Mouse (Mus musculus) cerebellum, adult 2 months (tissue): ENCODE measurements around the gene 4921524J17Rik.

ENCODE experiments used
- CTCF ChIP-seq: fragments of 200-500 bp; IDR thresholded peaks from 2 replicates; pipeline ENCODE4 v1.5.1; 2011; ENCODE audit warnings: low read depth, mild to moderate bottlenecking, control low read depth, low read length, moderate library complexity, borderline replicate concordance; ENCODE audit not compliant: insufficient read depth
- POLR2A ChIP-seq: fragments of 200-500 bp; IDR thresholded peaks from 2 replicates; pipeline ENCODE4 v1.6.1; 2011; ENCODE audit warnings: low read length, control low read depth, borderline replicate concordance; ENCODE audit not compliant: insufficient read depth

DNA sequence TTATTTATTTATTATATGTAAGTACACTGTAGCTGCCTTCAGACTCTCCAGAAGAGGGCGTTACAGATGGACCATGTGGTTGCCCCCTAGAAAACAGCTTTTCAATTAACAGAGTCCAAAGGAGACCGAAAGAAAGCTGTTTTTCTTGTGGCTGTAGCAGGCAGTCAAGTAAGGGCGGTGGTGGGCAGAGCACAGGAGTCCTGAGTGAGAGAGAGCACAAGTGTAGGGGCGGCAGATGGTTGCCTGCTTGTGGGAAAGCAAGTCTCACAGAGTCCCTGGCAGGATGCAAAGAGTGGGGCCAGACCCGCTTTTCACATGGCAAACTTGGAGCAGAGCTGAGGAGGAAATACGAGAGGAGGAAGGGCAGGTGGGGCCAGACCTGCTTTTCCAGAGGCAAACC is 49.8 kb upstream of the 4921524J17Rik start:
- TF ChIP-seq CTCF: no peak
- no peak for TF ChIP-seq POLR2A
